Mouse (Mus musculus) hindlimb bud, embryonic 11.5 days (tissue): ENCODE results near the gene Usp25.

ENCODE experiments used
- DNase-seq: peaks from one replicate; pipeline ENCODE4 v3.0.0-alpha.2; 2012; ENCODE audit warnings: low read depth, low spot score; ENCODE audit errors: extremely low spot score

The Usp25 gene

DNA sequence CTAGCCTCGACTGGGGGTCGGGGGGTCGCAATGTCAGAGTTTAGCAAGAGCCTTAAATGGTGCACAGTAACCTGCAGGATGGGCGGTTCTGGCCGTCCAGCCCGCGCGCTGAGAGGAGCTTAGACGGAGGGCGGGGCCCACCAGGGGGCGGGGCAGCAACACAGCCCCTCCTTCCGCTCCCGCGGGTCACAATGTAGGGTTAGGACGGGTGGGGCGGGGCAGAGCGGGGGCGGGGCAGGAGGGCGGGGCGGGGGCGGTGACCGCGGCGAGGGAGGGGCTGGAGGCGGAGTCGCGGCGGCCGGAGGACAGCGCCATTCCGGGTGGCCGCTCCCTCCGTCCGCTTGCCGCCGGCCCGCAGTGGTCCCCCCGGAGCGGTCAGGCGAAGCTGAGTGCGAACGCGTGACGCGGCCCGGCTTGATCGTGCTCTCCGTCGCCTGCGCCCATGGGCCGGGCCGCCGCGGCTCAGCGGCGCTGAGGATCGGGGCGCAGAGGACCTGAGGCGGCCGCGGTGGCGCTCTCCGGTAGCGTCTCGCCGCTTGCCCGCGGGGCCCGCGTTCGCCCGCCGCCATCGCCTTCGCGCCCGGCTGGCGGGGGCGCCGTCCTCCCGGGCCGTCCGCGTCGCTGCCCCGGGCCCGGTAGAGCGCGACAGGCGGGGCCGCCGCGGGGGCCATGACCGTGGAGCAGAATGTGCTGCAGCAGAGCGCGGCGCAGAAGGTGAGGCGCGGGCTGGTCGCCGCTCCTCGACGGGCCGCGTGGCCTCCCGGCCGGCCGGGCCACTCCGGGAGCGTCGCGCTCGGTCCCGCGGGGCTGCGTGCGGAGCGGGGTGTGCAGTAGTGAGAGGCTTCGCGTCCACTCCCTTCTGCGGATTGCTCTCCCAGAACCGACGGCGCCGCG lies at the start of gene Usp25:
Usp25 (plus strand) TSS at position 280 of the 894 bp plus-strand sequence.
- DNase-seq = peak; percentile 44

DNA sequence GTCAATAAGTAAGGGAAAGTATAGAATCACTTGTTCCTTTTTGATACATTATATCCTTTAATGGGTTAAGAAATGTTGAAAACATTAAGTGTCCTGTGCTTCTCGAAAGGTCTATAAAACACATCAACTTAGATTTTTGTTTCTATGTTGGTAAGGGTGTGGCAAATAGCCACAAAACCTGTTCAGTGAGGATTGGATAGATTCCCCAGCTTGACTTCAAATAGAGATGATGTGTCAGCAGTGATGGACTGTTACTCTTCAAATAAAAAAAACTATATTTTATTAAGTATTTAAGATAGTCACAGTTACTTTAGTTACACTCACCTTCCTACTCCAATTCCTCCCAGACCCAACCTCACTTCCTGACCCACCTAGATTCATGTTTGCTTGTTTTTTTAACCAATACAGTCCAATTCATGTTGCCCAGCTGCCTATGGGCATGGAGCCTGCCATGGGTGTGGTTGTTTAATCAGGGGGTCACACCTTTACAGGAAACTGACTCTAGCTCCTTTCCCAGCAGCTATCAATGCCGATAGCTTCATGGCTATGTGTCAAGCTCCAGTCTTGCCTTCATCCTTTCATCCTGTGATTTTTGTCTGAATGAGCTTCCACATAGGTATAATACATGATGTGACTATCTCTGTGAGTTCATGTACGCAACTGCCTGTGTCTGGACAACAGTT lies 45.8 kb upstream of the Usp25 start:
- no peak for DNase-seq

DNA sequence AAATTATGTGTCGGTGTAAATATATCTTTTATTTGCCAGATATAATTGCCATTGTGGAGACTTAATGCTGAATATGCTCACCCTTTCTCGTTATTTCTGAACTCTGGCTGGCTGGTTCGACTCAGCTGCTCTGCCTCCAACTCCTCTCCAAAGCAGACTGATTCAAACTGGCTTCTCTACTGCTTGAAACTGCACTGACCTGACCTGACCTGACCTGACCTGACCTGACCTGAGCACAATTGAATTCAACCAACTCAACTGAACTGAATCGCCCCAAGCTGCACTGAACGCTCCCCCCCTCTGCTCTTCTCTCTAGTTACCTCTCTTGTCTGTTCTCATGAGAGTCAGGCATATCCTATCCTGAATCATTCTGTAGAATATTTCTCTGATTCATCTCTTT lies 42.3 kb upstream of the Usp25 start:
- no peak for DNase-seq

DNA sequence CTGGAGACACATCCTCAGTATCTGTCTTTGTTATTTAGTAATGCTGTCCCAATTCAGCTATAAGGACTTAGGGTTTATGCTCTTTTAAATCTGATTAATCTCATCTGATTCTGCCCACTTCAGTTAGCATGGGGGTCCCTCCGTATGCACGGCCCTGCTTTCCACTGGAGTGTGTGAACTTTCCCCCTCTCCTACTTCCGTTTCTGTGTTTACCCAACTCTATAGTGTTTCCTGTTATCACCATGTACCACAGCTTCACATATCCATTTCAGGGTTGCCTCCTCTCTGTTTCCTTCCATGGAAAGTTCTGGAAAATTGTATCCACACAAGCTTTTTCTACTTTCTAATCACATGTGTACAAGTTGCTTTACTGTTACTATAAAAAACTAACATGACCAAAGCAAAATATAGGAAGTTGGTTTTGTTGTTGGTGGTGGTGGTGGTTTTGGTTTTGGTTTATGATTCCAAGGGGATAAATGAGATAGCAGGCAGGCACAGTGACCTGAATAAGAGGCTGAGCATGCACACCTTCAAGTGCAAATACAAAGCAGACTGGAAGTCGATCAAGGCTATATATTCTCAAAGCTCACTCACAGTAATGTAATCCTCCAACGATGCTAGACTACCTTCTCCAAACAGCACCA lies 36.6 kb upstream of the Usp25 start:
- DNase-seq = no peak

DNA sequence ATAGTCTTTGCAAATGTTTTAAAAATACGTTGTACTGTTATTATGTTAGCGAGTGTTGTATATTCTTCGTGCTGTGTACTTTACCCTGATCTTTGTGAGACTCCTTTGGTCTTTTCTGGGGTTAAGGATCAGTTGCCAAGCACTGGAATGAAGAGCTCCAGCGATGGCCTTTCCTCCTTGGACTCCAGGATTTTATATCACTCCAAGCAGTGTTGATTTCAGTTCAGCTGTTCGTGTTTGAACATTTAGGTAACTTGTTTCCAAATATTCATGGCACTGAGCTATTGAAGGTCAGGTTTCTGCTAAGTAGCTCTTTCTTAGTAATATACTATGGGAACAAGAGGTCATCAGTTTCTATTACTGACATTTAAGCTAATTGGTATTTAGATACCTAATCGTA lies 29.8 kb upstream of the Usp25 start:
- no peak for DNase-seq

DNA sequence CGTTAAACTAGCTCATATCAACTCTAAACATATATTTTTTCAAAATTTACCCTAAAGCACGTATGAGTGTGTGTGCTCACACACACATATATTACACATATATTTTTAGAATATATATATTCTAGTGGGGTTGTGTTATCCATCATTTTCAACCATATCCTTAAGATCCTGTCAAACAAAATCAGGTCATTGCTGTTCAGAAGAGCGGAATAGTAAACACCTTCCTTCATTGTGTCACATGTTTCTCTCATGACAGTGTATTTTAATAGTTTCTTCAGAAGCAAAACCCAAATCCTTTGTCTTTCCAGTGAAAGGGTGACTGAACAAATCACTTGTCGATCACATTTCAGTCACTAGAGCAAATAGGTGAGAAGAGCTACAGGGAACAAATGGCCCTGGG lies 25.8 kb upstream of the Usp25 start:
- DNase-seq = no peak

DNA sequence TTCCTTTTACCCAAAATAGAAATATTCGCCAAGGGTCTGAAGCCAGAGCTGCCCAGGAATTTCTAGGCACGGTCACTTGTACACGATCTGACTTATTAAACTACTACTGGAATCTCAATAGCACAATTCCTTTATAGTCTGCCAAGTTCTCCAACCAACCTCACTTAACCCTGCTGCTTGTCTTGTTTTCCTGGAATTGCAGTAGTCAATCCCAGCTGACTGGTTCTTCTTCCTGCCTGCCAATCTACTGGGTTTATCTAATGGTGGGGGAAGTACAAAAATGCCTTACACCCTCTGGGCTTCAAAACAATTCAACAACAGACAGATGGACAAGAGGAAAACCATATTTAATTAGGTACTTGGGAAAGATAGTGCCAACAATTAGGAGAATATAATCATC lies 9.6 kb upstream of the Usp25 start:
- no peak for DNase-seq

DNA sequence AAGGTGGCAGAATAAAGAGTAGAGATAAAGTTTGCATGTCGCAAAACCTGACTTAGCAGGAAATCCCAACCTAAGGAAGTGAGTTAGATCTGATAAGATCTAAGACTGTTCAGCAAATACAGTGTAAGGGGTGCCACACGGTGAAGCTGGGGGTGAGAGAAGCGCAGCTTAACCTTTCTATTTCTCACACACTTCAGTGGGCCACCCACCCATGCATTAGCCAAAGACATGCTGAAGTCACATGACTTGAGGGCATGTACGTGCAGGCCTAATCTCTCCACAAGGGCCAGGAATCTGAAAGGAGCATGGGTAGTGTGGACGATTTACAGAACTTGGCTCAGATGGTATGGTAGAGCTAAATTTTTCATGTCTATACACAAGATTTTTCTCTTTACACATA lies 4.3 kb upstream of the Usp25 start:
- DNase-seq = no peak

DNA sequence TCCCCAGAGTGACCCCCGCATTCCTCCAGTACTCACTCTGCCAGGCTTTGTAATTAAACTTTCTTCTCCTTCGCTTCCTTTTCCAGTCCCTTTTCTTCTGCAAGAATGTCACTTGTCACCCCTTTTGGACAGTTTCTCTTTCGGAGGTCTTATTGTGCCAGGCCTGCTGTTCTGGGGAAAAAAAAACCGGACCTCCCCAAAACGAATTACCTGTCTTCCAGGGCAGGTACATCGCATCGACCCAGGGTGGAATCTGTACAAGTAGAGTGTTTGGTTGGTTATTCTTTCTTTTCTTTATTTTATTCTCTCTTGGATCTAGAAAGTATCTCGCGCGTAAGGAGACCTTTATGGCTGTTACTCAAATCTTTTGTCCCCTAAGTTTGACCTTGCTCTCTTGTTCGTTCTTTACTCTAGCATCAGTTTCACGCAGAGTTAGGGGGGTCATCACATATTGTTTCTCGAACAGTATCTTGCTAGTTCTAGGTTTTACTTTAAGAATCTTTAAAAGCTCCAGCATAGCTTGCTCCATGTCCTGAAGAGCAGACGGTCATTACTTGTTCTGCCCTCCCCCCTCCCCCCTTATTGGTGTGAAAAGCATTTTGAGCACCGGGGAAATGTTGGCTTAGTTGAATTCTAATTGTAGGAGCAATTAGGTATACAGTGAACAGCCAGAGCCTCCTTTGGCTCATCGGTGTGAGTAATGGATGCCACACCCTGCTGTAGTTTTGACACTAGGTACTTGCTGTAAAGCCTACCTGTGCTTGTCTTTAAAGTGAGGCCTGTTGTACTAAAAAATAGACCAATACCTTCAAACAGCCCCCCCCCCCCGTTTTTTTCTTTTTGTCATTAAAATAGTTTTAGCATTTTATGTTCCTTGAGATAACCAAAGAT lies 1.1 kb downstream of the Usp25 start:
- no peak for DNase-seq

DNA sequence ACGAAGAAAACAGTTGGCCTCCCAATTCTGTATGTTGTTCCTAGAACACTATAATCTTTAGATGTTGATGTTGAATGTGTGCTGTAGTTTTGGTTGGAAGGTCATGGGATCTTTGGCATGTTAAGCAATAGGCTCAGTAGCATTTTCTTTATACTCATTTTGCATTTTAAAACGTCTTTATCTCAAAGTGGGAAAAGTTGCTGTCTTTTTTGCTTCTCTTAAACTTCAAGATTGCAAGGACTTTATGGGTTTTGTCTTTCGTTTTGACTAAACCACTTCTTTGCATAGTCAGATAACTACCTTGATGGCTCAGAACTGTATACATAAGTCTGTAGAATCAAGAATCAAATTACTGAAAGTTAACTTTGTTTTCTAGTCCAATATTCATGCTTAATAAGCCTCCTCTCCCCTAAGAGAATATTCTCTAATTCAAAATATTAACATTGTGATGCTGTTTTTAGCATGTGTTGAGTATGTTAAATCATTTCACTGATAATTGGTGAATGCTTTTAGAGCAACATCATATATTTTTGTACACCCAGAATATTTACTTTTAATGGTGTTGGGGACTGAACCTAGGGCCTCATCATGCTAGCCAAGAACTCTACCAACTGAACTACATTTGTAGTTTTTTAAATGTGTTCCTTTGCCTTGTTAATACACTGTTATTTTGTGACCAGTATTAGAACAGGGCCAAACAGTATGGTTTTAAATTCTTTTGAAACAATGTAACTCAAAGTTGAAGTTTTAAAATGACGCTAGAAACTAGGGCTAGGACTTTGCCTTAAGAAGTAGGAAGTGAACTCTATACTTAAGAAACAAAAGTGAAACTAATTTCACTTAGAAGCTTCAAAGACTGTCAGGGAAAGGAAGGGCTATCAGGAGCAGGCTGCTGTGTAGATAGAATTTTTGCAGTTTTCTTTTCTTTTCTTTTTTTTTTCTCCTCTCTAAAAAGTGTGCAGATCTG lies 2.2 kb downstream of the Usp25 start:
- no peak for DNase-seq

DNA sequence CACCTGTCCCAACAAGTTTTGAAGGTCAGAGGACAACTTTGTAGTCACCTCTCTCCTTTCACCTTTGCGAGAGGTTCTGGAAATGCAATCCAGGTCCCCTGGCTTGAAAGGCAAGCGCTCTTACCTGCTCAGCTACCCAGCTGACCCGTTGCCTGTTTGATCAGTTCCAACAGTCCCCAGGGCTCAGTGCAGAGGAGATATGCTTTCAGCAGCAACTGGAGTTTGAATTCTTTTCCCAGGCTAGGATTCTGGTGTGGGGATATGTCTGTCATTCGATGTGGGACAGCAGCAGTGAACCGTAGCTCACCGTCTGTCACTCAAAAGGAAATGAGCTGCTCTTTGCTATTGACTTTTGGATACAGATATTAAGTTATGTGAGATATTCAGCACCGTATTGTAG lies 4.4 kb downstream of the Usp25 start:
- no peak for DNase-seq

DNA sequence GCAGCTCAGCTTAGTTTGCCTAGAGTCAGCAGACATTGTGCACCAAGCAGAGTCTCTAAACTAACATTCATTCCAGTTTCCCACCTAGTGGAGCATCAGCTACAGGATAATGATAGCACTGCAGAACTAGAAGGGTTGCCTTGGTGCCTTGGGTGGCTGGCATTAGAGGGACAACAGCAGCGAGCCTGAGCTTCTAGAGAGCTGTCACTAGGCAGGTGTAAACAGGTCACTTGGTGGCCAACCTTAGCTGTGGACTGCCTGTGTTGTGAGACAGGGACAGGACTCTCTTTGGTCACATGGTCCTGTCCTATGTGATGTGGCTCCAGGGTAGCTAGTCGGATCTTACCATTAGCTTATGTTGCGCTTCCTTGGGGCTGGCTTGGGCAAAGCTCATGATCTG lies 6.7 kb downstream of the Usp25 start:
- DNase-seq = no peak

DNA sequence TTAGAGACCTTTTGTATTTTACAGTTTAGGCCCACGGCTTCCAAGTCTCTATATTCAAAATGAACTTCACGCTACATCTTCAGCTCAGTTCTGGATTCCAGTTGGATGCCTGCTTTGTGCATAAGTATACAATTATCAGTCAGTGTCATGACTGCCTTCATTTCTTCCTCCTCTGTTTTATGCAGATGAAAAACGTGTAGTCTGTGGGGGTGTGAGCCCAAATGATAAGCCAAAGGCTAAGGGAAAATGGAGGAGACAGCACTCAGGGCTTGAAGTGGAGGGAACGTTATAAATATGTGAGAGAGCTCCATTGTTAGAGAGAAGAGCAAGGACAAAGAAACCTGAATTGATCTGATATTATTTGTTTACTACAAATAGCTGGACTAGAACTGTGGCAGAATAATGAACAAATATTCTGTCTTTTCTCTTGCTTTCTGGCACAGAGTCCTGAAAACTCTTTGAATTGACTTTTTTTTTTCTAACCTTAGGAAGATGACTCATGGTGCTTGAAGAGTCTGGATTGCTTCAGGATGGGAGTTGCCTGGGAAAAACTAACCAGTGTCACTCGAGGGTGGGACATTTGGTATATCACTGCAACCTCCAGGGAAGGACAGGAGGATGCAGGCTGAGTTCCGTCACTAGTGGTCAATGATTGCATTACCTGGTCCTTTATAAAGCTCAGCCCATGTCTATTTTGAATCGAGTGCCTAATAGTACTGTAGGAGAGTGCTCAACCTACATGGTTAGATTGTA lies 10.3 kb downstream of the Usp25 start:
- DNase-seq = no peak

DNA sequence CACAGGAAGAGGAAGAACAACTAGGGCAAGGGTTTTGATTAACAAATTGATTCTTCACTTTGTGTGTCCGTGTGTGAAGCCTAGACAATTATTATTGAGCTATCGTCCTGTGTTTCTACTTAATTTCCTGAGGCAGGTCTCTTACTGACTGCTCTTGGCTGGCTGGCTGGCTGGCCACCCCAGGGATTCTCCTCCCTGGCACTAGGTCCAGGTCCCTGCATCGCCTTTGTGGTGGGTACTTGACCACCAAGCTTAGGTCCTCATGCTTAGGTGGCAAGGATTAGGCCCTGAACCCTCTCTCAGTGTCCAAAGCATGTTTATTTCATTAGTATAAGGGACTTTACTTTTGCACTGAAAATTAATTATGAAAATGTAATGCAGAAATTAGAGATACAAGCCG lies 12.6 kb downstream of the Usp25 start:
- no peak for DNase-seq

DNA sequence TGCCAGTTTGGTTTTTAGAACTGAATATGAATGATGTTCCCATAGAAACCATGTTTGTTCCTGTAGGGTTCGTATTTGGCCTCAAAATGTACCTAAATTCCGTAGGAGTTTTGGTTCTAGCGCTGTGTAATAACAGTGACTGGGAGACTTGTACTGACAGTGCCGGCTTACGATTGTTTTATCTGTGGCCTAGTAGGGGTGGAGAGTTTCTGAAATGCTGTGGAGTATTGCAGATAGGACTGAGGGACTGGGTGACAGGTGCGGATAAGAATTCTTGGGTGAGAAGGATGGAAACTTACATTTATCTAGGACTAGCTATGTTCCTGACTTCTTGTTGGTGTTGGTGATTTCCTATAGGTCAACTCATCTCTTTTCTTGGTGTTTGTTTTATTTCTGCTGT lies 13.4 kb downstream of the Usp25 start:
- DNase-seq = no peak

DNA sequence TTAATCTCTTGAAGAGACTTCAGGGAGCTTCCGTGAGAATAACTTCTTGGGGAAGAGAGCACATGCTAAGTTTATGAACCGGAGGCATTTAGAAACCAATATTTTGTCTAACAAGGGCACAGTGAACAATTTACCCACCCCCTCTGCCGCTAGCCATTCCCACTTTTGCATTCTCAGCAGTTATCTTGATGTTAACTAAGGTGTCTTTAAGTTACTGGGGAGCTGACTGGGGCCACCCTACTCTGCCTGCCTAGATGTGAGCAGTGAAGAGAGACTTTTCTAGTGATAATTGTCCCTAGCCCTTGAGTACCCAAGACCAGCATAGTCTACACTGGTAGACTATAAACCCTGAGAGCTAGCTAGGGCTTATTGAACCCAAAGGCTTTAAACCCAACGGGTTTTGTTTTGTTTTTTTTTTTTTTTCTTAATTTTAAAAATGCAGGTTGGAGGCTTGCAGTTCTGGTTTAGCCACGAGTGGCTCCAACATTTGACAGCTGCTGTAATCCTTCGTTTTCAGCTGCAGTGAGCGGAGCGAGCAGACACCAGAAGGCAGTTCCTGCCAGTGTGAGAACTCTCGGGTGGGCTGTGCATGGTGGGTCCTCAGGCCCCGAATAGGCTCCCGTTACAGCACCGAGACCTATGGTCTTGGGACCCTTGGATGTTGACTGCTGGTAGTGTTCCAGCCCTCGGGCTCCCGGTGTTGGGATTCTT lies 14.6 kb downstream of the Usp25 start:
- DNase-seq = no peak

DNA sequence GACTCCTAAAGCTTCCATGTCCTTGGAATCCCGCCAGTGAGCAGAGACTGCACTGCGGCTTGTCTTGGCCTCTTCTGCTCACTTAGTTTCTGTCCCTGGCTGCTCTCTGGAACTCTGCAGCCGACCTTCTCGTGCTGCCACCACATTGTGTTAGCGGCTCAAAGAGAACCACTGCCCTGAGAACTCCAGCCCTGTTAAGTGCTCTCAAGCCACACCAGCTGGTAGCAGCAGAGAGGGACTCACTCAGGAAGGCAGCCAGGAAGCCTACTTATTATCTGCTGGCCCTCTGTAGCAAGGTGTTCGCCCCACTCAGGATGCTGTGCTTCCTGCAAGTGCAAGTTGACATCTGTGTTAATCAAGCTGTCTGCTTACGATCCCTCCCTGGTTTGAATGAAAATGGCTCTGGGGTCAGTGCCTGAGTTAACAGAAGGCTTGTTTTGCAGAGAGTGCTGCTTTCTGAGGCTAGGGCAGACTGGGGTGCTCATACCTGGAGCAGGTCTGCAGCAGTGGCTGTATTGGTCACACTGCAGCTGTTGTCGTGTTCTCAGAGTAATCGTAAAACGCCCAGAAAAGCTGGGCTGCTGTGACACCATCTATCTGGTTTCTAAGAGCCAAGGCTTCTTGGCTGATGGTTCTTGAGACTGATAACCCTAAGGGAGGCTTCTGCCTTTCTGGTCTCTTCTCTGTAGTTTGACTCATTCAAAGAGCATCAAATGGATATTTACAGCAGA lies 15.3 kb downstream of the Usp25 start:
- DNase-seq = no peak

DNA sequence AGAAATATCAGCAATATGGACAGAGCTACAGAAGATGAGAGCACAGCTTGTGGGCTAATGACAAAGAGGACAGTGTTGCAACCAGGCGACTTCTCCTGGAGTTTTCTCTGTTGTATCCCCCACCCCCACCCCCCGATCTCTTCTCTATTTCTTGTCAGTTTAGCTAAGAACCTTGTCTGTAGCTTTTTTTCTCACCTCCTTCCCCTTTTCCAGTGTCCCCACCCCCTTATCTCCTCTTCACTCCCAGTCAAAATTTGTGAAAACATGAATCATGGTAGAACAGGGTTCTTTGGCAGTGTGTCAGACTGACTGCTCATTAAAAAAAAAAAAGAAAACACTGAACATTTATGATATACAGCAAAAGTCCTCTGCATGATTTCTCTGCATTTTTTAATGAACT lies 16.9 kb downstream of the Usp25 start:
- DNase-seq = no peak
